Mouse (Mus musculus) G1E (cell line): ENCODE measurements around the gene Cbx6.

Experiments
- CTCF ChIP-seq: IDR thresholded peaks from 2 replicates; pipeline ENCODE4 v1.5.1; 2012; ENCODE audit warnings: low read depth, low read length, inconsistent platforms, mixed read lengths
- GATA1 ChIP-seq: IDR thresholded peaks from 2 replicates; pipeline ENCODE4 v1.6.1; 2012; ENCODE audit warnings: borderline replicate concordance, low read length, inconsistent platforms, mixed read lengths
- POLR2AphosphoS5 ChIP-seq: IDR thresholded peaks from 2 replicates; pipeline ENCODE4 v1.6.1; 2012; ENCODE audit warnings: low read depth, low read length, inconsistent platforms; ENCODE audit not compliant: insufficient replicate concordance
- TAL1 ChIP-seq: conservative IDR thresholded peaks from 2 replicates; pipeline ENCODE4 v1.6.1; 2012; ENCODE audit warnings: low read depth, low read length, inconsistent platforms, mixed read lengths

GRCm38 (mm10) chr15:79882623-79883267, 48.3 kb upstream of the Cbx6 start:
- TF ChIP-seq CTCF (no peak), TAL1 (no peak), GATA1 (no peak), POLR2AphosphoS5 (no peak)
